Mouse (Mus musculus) urinary bladder, adult 2 months (tissue): ENCODE measurements at regions not wholly inside any gene's neighbourhood (a gene's known extent, or its start where the extent isn't known, plus 50 kb on each side); places are given as distances from the start of the nearest gene placed in this dataset.

Experiments
- DNase-seq: peaks from one replicate; pipeline ENCODE4 v3.0.0; 2022; ENCODE audit warnings: low spot score

- no peak for DNase-seq
Measured at GRCm38 (mm10) chr2:173994301-173995073, 81.6 kb upstream of the Stx16 start.

- DNase-seq = no peak
Measured at GRCm38 (mm10) chr2:174004666-174005065, 71.4 kb upstream of the Stx16 start.

GRCm38 (mm10) chr2:174007976-174008349, 68.1 kb upstream of the Stx16 start:
- DNase-seq = no peak

GRCm38 (mm10) chr2:174008350-174009218, 67.5 kb upstream of the Stx16 start:
- DNase-seq = no peak

- no peak for DNase-seq
Measured at GRCm38 (mm10) chr2:174010038-174010437, 66.1 kb upstream of the Stx16 start.

GRCm38 (mm10) chr2:174011399-174011798, 64.7 kb upstream of the Stx16 start:
- no peak for DNase-seq

- no peak for DNase-seq
Measured at GRCm38 (mm10) chr2:174014361-174014760, 61.7 kb upstream of the Stx16 start.

GRCm38 (mm10) chr2:174015283-174015682, 60.8 kb upstream of the Stx16 start:
- DNase-seq = no peak

GRCm38 (mm10) chr2:174016068-174016467, 60.0 kb upstream of the Stx16 start:
- no peak for DNase-seq

GRCm38 (mm10) chr2:174017042-174017441, 59.1 kb upstream of the Stx16 start:
- DNase-seq = no peak

- no peak for DNase-seq
Measured at GRCm38 (mm10) chr2:174017596-174017995, 58.5 kb upstream of the Stx16 start.

GRCm38 (mm10) chr2:174018002-174018401, 58.1 kb upstream of the Stx16 start:
- DNase-seq = no peak

- DNase-seq = no peak
Measured at GRCm38 (mm10) chr2:174018986-174019385, 57.1 kb upstream of the Stx16 start.

GRCm38 (mm10) chr2:174019970-174020369, 56.1 kb upstream of the Stx16 start:
- no peak for DNase-seq

GRCm38 (mm10) chr2:174020447-174020846, 55.7 kb upstream of the Stx16 start:
- no peak for DNase-seq

- DNase-seq = no peak
Measured at GRCm38 (mm10) chr2:174021538-174021937, 54.6 kb upstream of the Stx16 start.

- DNase-seq = no peak
Measured at GRCm38 (mm10) chr2:174022292-174022691, 53.8 kb upstream of the Stx16 start.

GRCm38 (mm10) chr2:174025181-174025870, 50.8 kb upstream of the Stx16 start:
- DNase-seq = no peak
